Mouse (Mus musculus) heart, embryonic 14.5 days (tissue): ENCODE data around the gene Cep41. TPM values are rescaled to one million over a fixed set of nuclear protein-coding genes. Genes with fewer than 3 reads are reported as not detected.

Source experiments
- ATAC-seq: fragments of 200-750 bp; cut with Nextera tagmentation; 2 replicates; pipeline ENCODE4 v1.8.0; 2017; ENCODE audit warnings: low read depth, moderate TSS enrichment; ENCODE audit not compliant: insufficient number of reproducible peaks, insufficient read depth, low FRiP score
- H3K27ac ChIP-seq, 2 experiments: fragments of 200-500 bp in 1 of 2; fragments of 300-500 bp in 1 of 2; sonication (generic) in 1 of 2; replicated peaks in 1 of 2; 2 replicates each; pipeline ENCODE4 v1.5.1; 2012 to 2014; ENCODE audit warnings: low read depth in 2 of 2, low read length in 2 of 2, control low read depth in 1 of 2, mild to moderate bottlenecking in 1 of 2, mixed read lengths in 1 of 2; ENCODE audit not compliant: control insufficient read depth in 1 of 2, insufficient read depth in 1 of 2
- H3K27me3 ChIP-seq: fragments of 300-500 bp; sonication (generic); 2 replicates; pipeline ENCODE4 v1.6.1; 2014; ENCODE audit warnings: mild to moderate bottlenecking, low read length, control low read depth; ENCODE audit not compliant: control insufficient read depth, insufficient read depth
- H3K36me3 ChIP-seq: fragments of 300-500 bp; sonication (generic); 2 replicates; pipeline ENCODE4 v1.6.1; 2014; ENCODE audit warnings: mild to moderate bottlenecking, control low read depth, low read length, mixed read lengths; ENCODE audit not compliant: control insufficient read depth, insufficient read depth
- H3K4me1 ChIP-seq, 2 experiments: fragments of 200-500 bp in 1 of 2; fragments of 300-500 bp in 1 of 2; sonication (generic) in 1 of 2; 2 replicates each; pipeline ENCODE4 v1.6.1; 2012 to 2014; ENCODE audit warnings: low read length in 2 of 2, control low read depth in 1 of 2, mixed read lengths in 1 of 2; ENCODE audit not compliant: control insufficient read depth in 2 of 2, insufficient read depth in 2 of 2
- H3K4me2 ChIP-seq: fragments of 300-500 bp; sonication (generic); 2 replicates; pipeline ENCODE4 v1.6.1; 2014; ENCODE audit warnings: mild to moderate bottlenecking, low read length
- H3K4me3 ChIP-seq, 2 experiments: fragments of 200-500 bp in 1 of 2; fragments of 300-500 bp in 1 of 2; sonication (generic) in 1 of 2; 2 replicates each; pipeline ENCODE4 v1.5.1; 2012 to 2014; ENCODE audit warnings: low read length in 2 of 2, mild to moderate bottlenecking in 2 of 2, control low read depth in 1 of 2, low read depth in 1 of 2, moderate library complexity in 1 of 2; ENCODE audit not compliant: control insufficient read depth in 1 of 2, insufficient read depth in 1 of 2
- H3K9ac ChIP-seq: fragments of 300-500 bp; sonication (generic); 2 replicates; pipeline ENCODE4 v1.6.1; 2014; ENCODE audit warnings: mild to moderate bottlenecking, low read length
- H3K9me3 ChIP-seq: fragments of 300-500 bp; sonication (generic); 2 replicates; pipeline ENCODE4 v1.6.1; 2016; ENCODE audit warnings: low read length, control low read depth; ENCODE audit not compliant: control insufficient read depth
- WGBS: fragments of 180-500 bp; shearing (Covaris S2); extraction: QIAGEN DNeasy Blood & Tissue Kit; methylation state at CpG from one replicate; pipeline ENCODE4 v1.1.7; 2014; 5-methylcytosine and 5-hydroxymethylcytosine counted together
- polyA plus RNA-seq: library from polyadenylated mRNA; unstranded; fragments of >200 nt; fragmentation: Nextera tagmentation; extraction: Ambion mirVana; gene quantifications from 2 replicates; pipeline ENCODE4 v1.2.1, GENCODE M21; 2014

The Cep41 gene
- polyA plus RNA-seq, 1 experiment from 2014 or later = 9.6 TPM

GRCm38 (mm10) chr6:30697464-30697863 lies 3.9 kb upstream of the Cep41 start:
- no peak for ATAC-seq

GRCm38 (mm10) chr6:30695124-30695523 lies 1.6 kb upstream of the Cep41 start:
- no peaks in the 10 kb centered on the region for H3K36me3 ChIP-seq
- H3K4me3 ChIP-seq = no peak overlapping the region
- no peaks in the 10 kb centered on the region for H3K9me3 ChIP-seq
- peaks cover 12 to 17% of the 10 kb centered on the region in 2 experiments for H3K4me1 ChIP-seq
- no peak overlapping the region for H3K9ac ChIP-seq
- no peak for ATAC-seq
- H3K27ac ChIP-seq = no peak overlapping the region
- 69% methylated on average over 8 of the region's 8 CpGs for WGBS
- no peak overlapping the region for H3K4me2 ChIP-seq
- no peaks in the 10 kb centered on the region for H3K27me3 ChIP-seq

More at GRCm38 (mm10) chr6:30697464-30697863, 3.9 kb upstream of the Cep41 start:
- H3K27me3 ChIP-seq = no peaks in the 10 kb centered on the region
- no peak overlapping the region for H3K4me3 ChIP-seq
- no peak overlapping the region for H3K4me2 ChIP-seq
- peaks cover 19 to 23% of the 10 kb centered on the region in 2 experiments for H3K4me1 ChIP-seq
- peak overlapping the region; percentile 53 to 61; a peak in 3 of 4 replicates for H3K27ac ChIP-seq
- WGBS = 9% methylated on average over 5 of the region's 5 CpGs
- no peaks in the 10 kb centered on the region for H3K36me3 ChIP-seq
- no peak overlapping the region for H3K9ac ChIP-seq
- H3K9me3 ChIP-seq = no peaks in the 10 kb centered on the region

GRCm38 (mm10) chr6:30694209-30694608 lies 660 bp upstream of the Cep41 start:
- H3K27me3 ChIP-seq = no peaks in the 10 kb centered on the region
- H3K4me1 ChIP-seq = peaks cover 8 to 11% of the 10 kb centered on the region in 2 experiments
- 47% methylated on average over 6 of the region's 6 CpGs for WGBS
- no peaks in the 10 kb centered on the region for H3K9me3 ChIP-seq
- H3K9ac ChIP-seq = peak overlapping the region; percentile 51
- no peaks in the 10 kb centered on the region for H3K36me3 ChIP-seq
- peak overlapping the region in 1 of 2 experiments; percentile 55; a peak in 1 of 4 replicates for H3K4me3 ChIP-seq
- H3K27ac ChIP-seq = peak overlapping the region in 1 of 2 experiments; percentile 87; a peak in 1 of 4 replicates
- peak overlapping the region; percentile 69 for H3K4me2 ChIP-seq
- no peak for ATAC-seq

DNA sequence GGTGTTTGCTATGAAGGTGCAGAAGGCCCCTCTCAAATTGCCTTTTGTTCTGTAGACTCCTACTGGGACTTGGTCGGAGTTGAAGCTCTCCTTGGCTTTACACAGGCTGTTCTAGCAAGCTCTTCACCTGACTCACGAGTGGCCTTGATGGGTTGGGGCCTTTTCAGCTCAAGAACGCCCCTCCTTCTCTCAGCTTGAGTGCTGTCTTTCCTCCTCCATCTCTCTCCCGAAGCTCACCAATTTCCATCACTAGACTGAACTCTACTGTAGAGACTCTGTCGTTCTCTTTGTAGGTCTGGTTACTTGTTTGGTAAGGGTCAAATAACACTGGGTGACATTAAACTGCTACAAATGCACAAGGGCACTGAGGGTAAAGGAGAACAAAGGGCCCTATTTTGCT lies 723 bp downstream of the Cep41 start:
- no peaks in the 10 kb centered on the region for H3K9me3 ChIP-seq
- H3K9ac ChIP-seq = peak overlapping the region; percentile 68
- H3K4me2 ChIP-seq = peak overlapping the region; percentile 69
- no peak for ATAC-seq
- peak overlapping the region; percentile 87 to 95 for H3K27ac ChIP-seq
- H3K36me3 ChIP-seq = no peaks in the 10 kb centered on the region
- WGBS = 78% methylated on average over 5 of the region's 5 CpGs
- no peaks in the 10 kb centered on the region for H3K27me3 ChIP-seq
- peaks cover 6 to 8% of the 10 kb centered on the region in 2 experiments for H3K4me1 ChIP-seq
- peak overlapping the region; percentile 55 to 82 for H3K4me3 ChIP-seq

- H3K9me3 ChIP-seq = no peaks in the 10 kb centered on the region
- no peaks in the 10 kb centered on the region for H3K27me3 ChIP-seq
- H3K9ac ChIP-seq = no peak overlapping the region
- WGBS = 79% methylated on average over 7 of the region's 7 CpGs
- no peak overlapping the region for H3K27ac ChIP-seq
- H3K4me3 ChIP-seq = no peak overlapping the region
- no peak for ATAC-seq
- H3K4me1 ChIP-seq = peaks cover 0 to 2% of the 10 kb centered on the region in 2 experiments; a peak in 2 of 4 replicates
- no peaks in the 10 kb centered on the region for H3K36me3 ChIP-seq
- no peak overlapping the region for H3K4me2 ChIP-seq
Measured at GRCm38 (mm10) chr6:30687198-30687597, 6.4 kb downstream of the Cep41 start.

GRCm38 (mm10) chr6:30684570-30684969 lies 9.0 kb downstream of the Cep41 start:
- Histone ChIP-seq H3K4me2 (no peak overlapping the region), H3K9ac (no peak overlapping the region), H3K27ac (no peak overlapping the region), H3K4me3 (no peak overlapping the region), H3K36me3 (no peaks in the 10 kb centered on the region), H3K4me1 (peaks cover 2% of the 10 kb centered on the region in 2 experiments; a peak in 2 of 4 replicates), H3K27me3 (no peaks in the 10 kb centered on the region), H3K9me3 (no peaks in the 10 kb centered on the region)
- 88% methylated on average over 1 of the region's 1 CpGs for WGBS
- no peak for ATAC-seq

DNA sequence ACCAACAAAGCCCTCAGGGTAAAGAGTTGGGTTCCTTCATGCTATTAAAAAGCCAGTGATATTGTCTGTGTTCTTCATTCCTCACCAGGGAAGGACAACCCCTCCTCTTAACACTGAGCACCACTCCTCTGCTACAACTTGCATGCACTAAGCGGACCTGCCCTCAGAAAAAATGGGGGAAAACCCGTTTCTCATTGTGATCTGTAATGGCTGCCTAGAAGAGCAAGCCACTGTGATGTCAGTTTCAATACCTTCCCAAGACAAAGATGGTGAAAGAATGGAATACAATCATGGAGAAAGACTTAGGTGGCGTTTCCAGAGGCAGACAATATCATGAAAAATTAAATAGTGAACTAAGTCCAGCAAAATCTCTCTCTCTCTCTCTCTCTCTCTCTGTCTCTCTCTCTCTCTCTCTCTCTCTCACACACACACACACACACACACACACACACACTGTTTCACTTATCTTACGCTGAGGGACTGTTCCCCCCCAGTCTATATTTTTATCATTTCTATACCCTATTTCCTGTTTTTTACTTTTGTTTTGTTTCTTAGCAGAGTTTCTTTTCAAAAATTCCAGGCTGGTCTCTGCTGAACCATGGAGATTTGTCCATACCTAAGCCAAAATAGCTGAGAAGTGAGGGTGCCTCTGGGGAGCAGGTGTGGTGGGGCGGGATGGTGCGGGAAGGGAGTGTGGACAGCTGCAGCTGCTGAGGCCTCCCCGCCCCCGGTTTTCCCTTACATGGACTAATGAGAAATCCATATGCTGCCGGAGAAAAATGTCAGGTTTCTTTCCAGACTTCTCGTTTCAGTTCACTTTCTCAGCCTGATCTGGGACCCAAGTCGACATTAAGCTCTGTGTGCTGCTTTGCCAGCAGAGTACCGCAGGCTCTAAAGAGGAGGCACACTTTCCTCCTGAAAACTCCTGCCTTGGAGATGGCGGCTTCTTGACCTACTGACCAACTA lies 11.3 kb downstream of the Cep41 start:
- WGBS = 67% methylated on average over 13 of the region's 13 CpGs
- Histone ChIP-seq H3K9ac (no peak overlapping the region), H3K9me3 (no peaks in the 10 kb centered on the region), H3K4me1 (peaks cover 5 to 8% of the 10 kb centered on the region in 2 experiments; a peak in 2 of 4 replicates), H3K4me3 (no peak overlapping the region), H3K36me3 (no peaks in the 10 kb centered on the region), H3K4me2 (no peak overlapping the region), H3K27ac (peak overlapping the region; percentile 46 to 61), H3K27me3 (no peaks in the 10 kb centered on the region)
- ATAC-seq = no peak; the same call in 1 of the 2 replicates
